Mouse (Mus musculus) testis, adult 2 months (tissue): Measurements from ENCODE around the gene Snx12.

Experiments
- CTCF ChIP-seq: fragments of 200-500 bp; IDR thresholded peaks from 2 replicates; pipeline ENCODE4 v1.5.1; 2012; ENCODE audit warnings: low read depth, mild to moderate bottlenecking, inconsistent platforms, low read length, moderate library complexity; ENCODE audit not compliant: control insufficient read depth, insufficient read depth, insufficient replicate concordance
- POLR2A ChIP-seq: fragments of 200-500 bp; IDR thresholded peaks from 2 replicates; pipeline ENCODE4 v1.6.1; 2012; ENCODE audit warnings: low read depth, mild to moderate bottlenecking, inconsistent platforms, low read length, moderate library complexity; ENCODE audit not compliant: control insufficient read depth

DNA sequence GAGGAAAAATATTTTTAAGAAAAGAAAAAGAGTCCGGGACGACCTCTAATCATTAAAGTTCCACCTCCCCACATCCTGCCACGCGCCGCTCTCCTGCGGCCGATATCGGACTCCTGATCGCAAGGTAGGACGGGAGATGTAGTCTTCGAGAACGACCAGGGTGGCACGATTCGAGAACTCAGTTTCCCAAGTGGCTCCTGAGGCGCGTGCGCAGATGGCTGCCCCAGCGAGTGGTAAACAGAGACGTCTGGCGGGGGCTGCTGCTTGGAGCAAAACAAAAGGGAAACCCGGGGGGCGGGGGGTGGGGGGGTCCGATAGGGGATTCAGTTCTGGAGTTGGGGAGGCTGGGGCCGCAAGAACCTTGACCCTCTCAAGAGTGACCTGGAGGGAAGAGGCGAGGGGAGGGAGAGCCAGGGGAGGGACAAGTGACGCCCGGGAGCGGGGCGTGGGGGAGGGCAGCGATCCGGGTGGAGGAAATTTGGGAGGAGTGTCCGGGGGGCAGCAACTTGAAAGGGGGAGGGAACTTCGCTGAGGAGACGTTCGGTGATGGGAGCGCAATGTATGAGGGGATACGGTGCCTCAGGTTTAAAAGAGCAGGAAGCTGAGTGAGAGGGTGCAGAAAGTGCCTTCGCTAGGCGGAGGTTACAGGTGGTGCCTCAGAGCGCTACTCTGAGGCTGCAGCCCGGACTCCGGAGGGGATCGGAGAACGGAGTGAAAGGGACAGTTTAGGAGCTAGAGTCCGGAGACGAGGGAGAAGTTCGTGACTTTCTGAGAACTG lies 31.8 kb upstream of the Snx12 start, which contains the start of gene Foxo4:
- TF ChIP-seq CTCF = no peak
- no peak for TF ChIP-seq POLR2A
